Mouse (Mus musculus): ENCODE measurements around the gene Rdm1. TPM values are rescaled to one million over a fixed set of nuclear protein-coding genes. Genes with fewer than 3 reads are reported as not detected.

The Rdm1 gene
- polyA plus RNA-seq, 1 experiment from 2014 or later, result 53.1 TPM

GRCm38 (mm10) chr11:101671255-101671654 is 44.3 kb downstream of the Rdm1 start:
- ATAC-seq (replicated peaks; ENCODE audit: extremely low read depth, insufficient read depth, low FRiP score), result no peak
- Histone ChIP-seq H3K27me3 (ENCODE audit: control insufficient read depth, insufficient read depth, low read length) (no peaks in the 10 kb centered on the region), H3K4me3 (ENCODE audit: low read length) (no peak overlapping the region), H3K4me2 (ENCODE audit: low read depth, low read length) (no peak overlapping the region), H3K9ac (ENCODE audit: low read length) (no peak overlapping the region), H3K27ac (ENCODE audit: low read length) (no peak overlapping the region), H3K9me3 (replicated peaks; ENCODE audit: control insufficient read depth, low read length) (no peaks in the 10 kb centered on the region), H3K36me3 (ENCODE audit: control insufficient read depth, insufficient read depth) (no peaks in the 10 kb centered on the region), H3K4me1 (ENCODE audit: control insufficient read depth, insufficient read depth, low read length) (peaks cover 29% of the 10 kb centered on the region)
- 66% methylated on average over 4 of the region's 4 CpGs for WGBS

DNA sequence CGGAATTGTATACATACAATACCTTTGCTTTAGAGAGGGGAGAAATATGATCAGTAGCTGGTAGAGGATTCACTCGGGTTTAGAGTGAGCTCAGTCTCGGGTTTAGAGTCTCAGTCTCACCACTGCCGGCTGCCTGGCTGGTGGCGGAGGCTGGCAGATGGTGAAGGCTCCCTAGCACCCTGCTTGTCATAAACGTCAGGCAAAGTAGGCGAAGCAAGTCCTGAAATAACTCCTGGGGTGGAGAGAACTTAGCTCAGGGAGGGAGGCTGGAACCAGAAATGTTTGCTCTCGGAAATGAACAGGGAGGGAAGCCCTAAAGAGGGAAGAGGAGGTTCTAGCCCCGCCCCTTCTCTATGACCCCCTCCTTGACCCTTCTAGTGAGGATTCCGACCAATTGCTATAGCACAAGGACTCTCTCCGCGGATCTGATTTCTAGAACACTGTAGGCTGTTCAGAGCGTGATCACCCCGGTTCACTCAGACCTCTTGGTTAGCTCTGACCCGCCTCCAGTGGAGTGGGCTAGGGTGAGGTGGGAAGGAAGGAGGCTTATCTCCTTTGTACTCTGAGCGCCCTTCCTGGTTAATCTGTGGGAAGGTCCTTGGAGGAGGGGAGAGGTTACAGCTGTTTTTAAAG is 46.1 kb downstream of the Rdm1 start:
- peaks cover 20% of the 10 kb centered on the region for H3K4me1 ChIP-seq (ENCODE audit: control insufficient read depth, insufficient read depth, low read length)
- 14% methylated on average over 16 of the region's 16 CpGs for WGBS
- peak; percentile 71 for ATAC-seq (replicated peaks; ENCODE audit: extremely low read depth, insufficient read depth, low FRiP score)
- peak overlapping the region; percentile 47; the same call in 1 of the 2 replicates for H3K9ac ChIP-seq (ENCODE audit: low read length)
- H3K36me3 ChIP-seq (ENCODE audit: control insufficient read depth, insufficient read depth), result no peaks in the 10 kb centered on the region
- H3K27me3 ChIP-seq (ENCODE audit: control insufficient read depth, insufficient read depth, low read length), result no peaks in the 10 kb centered on the region
- H3K4me3 ChIP-seq (ENCODE audit: low read length), result 0 out of 2 replicates have a peak overlapping the region, but pooled peaks have one; percentile 10
- H3K9me3 ChIP-seq (replicated peaks; ENCODE audit: control insufficient read depth, low read length), result no peaks in the 10 kb centered on the region
- peak overlapping the region; percentile 36 for H3K4me2 ChIP-seq (ENCODE audit: low read depth, low read length)
- H3K27ac ChIP-seq (ENCODE audit: low read length), result peak overlapping the region; percentile 72

DNA sequence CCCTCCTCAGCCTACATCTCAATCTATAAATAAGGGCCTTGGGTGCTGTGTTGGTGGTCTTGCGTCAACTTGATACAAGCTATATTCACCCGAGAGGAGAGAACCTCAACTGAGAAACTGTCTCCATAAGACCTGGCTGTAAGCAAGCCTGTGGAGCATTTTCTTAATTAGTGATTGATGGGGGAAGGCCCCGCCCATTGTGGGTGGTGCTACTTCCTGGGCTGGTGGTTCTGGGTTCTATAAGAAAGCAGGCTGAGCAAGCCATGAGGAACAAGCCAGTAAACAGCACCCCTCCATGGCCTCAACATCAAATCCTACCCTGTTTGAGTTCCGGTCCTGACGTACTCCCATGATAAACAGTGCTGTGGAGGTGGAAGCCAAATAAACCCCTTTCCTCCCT is 47.1 kb downstream of the Rdm1 start:
- WGBS, result 90% methylated on average over 5 of the region's 5 CpGs
- no peak overlapping the region for H3K27ac ChIP-seq (ENCODE audit: low read length)
- H3K27me3 ChIP-seq (ENCODE audit: control insufficient read depth, insufficient read depth, low read length), result no peaks in the 10 kb centered on the region

GRCm38 (mm10) chr11:101675349-101675748 is 48.4 kb downstream of the Rdm1 start:
- Histone ChIP-seq H3K27me3 (ENCODE audit: control insufficient read depth, insufficient read depth, low read length) (no peaks in the 10 kb centered on the region), H3K4me3 (ENCODE audit: low read length) (no peak overlapping the region), H3K9me3 (replicated peaks; ENCODE audit: control insufficient read depth, low read length) (no peaks in the 10 kb centered on the region), H3K9ac (ENCODE audit: low read length) (no peak overlapping the region), H3K4me1 (ENCODE audit: control insufficient read depth, insufficient read depth, low read length) (peaks cover 7% of the 10 kb centered on the region), H3K36me3 (ENCODE audit: control insufficient read depth, insufficient read depth) (no peaks in the 10 kb centered on the region), H3K27ac (ENCODE audit: low read length) (no peak overlapping the region), H3K4me2 (ENCODE audit: low read depth, low read length) (no peak overlapping the region)
- ATAC-seq (replicated peaks; ENCODE audit: extremely low read depth, insufficient read depth, low FRiP score), result no peak
- WGBS, result 80% methylated on average over 4 of the region's 4 CpGs

More for the DNA sequence above, 47.1 kb downstream of the Rdm1 start:
- H3K4me1 ChIP-seq (ENCODE audit: control insufficient read depth, insufficient read depth, low read length), result peaks cover 10% of the 10 kb centered on the region
- H3K9ac ChIP-seq (ENCODE audit: low read length), result no peak overlapping the region
- no peak overlapping the region for H3K4me2 ChIP-seq (ENCODE audit: low read depth, low read length)
- no peak for ATAC-seq (replicated peaks; ENCODE audit: extremely low read depth, insufficient read depth, low FRiP score)
- H3K36me3 ChIP-seq (ENCODE audit: control insufficient read depth, insufficient read depth), result no peaks in the 10 kb centered on the region
- no peak overlapping the region for H3K4me3 ChIP-seq (ENCODE audit: low read length)
- no peaks in the 10 kb centered on the region for H3K9me3 ChIP-seq (replicated peaks; ENCODE audit: control insufficient read depth, low read length)

GRCm38 (mm10) chr11:101677655-101678054 is 50.7 kb downstream of the Rdm1 start:
- H3K4me1 ChIP-seq (ENCODE audit: control insufficient read depth, insufficient read depth, low read length), result peaks cover 13% of the 10 kb centered on the region
- no peak overlapping the region for H3K27ac ChIP-seq (ENCODE audit: low read length)
- H3K36me3 ChIP-seq (ENCODE audit: control insufficient read depth, insufficient read depth), result no peaks in the 10 kb centered on the region
- H3K4me2 ChIP-seq (ENCODE audit: low read depth, low read length), result no peak overlapping the region
- 68% methylated on average over 12 of the region's 12 CpGs for WGBS
- H3K27me3 ChIP-seq (ENCODE audit: control insufficient read depth, insufficient read depth, low read length), result no peaks in the 10 kb centered on the region
- ATAC-seq (replicated peaks; ENCODE audit: extremely low read depth, insufficient read depth, low FRiP score), result no peak
- H3K9me3 ChIP-seq (replicated peaks; ENCODE audit: control insufficient read depth, low read length), result no peaks in the 10 kb centered on the region
- no peak overlapping the region; the same call in 1 of the 2 replicates for H3K9ac ChIP-seq (ENCODE audit: low read length)
- H3K4me3 ChIP-seq (ENCODE audit: low read length), result no peak overlapping the region

DNA sequence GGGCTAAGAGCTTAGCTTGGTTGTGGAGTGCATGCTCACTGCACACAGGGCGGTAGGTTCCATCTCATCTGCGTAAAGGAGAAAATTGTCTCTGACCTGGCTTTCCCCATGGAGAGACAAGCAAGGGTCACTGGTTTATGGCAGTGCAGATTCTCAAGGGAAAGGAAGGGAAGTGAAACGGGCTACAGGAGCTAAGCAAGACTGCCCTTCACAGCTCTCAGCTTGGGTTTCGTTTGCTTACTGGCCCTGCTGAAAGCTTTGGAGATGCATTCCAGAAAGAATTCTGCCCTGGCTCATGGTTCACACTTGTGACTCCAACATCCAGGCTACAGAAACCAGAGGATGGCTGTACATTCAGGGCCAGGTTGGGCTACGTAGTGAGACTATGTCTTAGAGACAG is 51.8 kb downstream of the Rdm1 start:
- Histone ChIP-seq H3K4me3 (ENCODE audit: low read length) (no peak overlapping the region), H3K36me3 (ENCODE audit: control insufficient read depth, insufficient read depth) (no peaks in the 10 kb centered on the region), H3K27ac (ENCODE audit: low read length) (no peak overlapping the region), H3K9ac (ENCODE audit: low read length) (no peak overlapping the region), H3K4me2 (ENCODE audit: low read depth, low read length) (no peak overlapping the region), H3K9me3 (replicated peaks; ENCODE audit: control insufficient read depth, low read length) (no peaks in the 10 kb centered on the region), H3K27me3 (ENCODE audit: control insufficient read depth, insufficient read depth, low read length) (no peaks in the 10 kb centered on the region), H3K4me1 (ENCODE audit: control insufficient read depth, insufficient read depth, low read length) (peaks cover 6% of the 10 kb centered on the region)
- 69% methylated on average over 5 of the region's 5 CpGs for WGBS
- no peak for ATAC-seq (replicated peaks; ENCODE audit: extremely low read depth, insufficient read depth, low FRiP score)

- WGBS, result 54% methylated on average over 6 of the region's 7 CpGs
- Histone ChIP-seq H3K4me2 (ENCODE audit: low read depth, low read length) (no peak overlapping the region), H3K9me3 (replicated peaks; ENCODE audit: control insufficient read depth, low read length) (no peaks in the 10 kb centered on the region), H3K4me3 (ENCODE audit: low read length) (no peak overlapping the region), H3K36me3 (ENCODE audit: control insufficient read depth, insufficient read depth) (no peaks in the 10 kb centered on the region), H3K4me1 (ENCODE audit: control insufficient read depth, insufficient read depth, low read length) (peaks cover 6% of the 10 kb centered on the region), H3K9ac (ENCODE audit: low read length) (no peak overlapping the region), H3K27me3 (ENCODE audit: control insufficient read depth, insufficient read depth, low read length) (no peaks in the 10 kb centered on the region), H3K27ac (ENCODE audit: low read length) (peak overlapping the region; percentile 29; the same call in 1 of the 2 replicates)
- ATAC-seq (replicated peaks; ENCODE audit: extremely low read depth, insufficient read depth, low FRiP score), result no peak
These were observed 52.9 kb downstream of the Rdm1 start for GRCm38 (mm10) chr11:101679907-101680306.

- ATAC-seq (replicated peaks; ENCODE audit: extremely low read depth, insufficient read depth, low FRiP score), result no peak
- Histone ChIP-seq H3K4me2 (ENCODE audit: low read depth, low read length) (no peak overlapping the region), H3K27me3 (ENCODE audit: control insufficient read depth, insufficient read depth, low read length) (no peaks in the 10 kb centered on the region), H3K4me1 (ENCODE audit: control insufficient read depth, insufficient read depth, low read length) (peaks cover 6% of the 10 kb centered on the region), H3K4me3 (ENCODE audit: low read length) (no peak overlapping the region), H3K9me3 (replicated peaks; ENCODE audit: control insufficient read depth, low read length) (no peaks in the 10 kb centered on the region), H3K27ac (ENCODE audit: low read length) (peak overlapping the region; percentile 1; the same call in 1 of the 2 replicates), H3K36me3 (ENCODE audit: control insufficient read depth, insufficient read depth) (no peaks in the 10 kb centered on the region), H3K9ac (ENCODE audit: low read length) (no peak overlapping the region)
- 49% methylated on average over 3 of the region's 3 CpGs for WGBS
These were observed 53.8 kb downstream of the Rdm1 start for GRCm38 (mm10) chr11:101680634-101681325.

DNA sequence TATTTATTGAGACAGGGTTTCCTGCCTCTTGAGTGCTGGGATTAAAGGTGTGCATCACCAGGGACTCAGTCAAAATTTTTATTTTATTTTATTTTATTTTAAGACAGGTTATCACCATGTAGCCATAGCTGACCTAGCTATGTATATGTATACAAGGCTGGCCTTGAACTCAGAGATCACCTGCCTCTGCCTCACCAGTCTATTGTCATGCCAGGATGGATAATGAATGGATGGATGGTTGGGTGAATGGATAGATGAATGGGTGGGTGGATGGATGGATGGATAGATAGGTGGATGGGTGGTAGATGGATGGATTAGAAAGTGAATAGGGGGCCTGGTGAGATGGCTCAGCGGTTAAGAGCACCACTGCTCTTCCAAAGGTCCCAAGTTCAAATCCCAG is 55.0 kb downstream of the Rdm1 start:
- no peaks in the 10 kb centered on the region for H3K36me3 ChIP-seq (ENCODE audit: control insufficient read depth, insufficient read depth)
- H3K9ac ChIP-seq (ENCODE audit: low read length), result no peak overlapping the region
- no peak for ATAC-seq (replicated peaks; ENCODE audit: extremely low read depth, insufficient read depth, low FRiP score)
- 81% methylated on average over 1 of the region's 1 CpGs for WGBS
- H3K4me2 ChIP-seq (ENCODE audit: low read depth, low read length), result no peak overlapping the region
- H3K4me1 ChIP-seq (ENCODE audit: control insufficient read depth, insufficient read depth, low read length), result peaks cover 6% of the 10 kb centered on the region
- H3K27me3 ChIP-seq (ENCODE audit: control insufficient read depth, insufficient read depth, low read length), result no peaks in the 10 kb centered on the region
- no peak overlapping the region for H3K4me3 ChIP-seq (ENCODE audit: low read length)
- no peak overlapping the region for H3K27ac ChIP-seq (ENCODE audit: low read length)
- H3K9me3 ChIP-seq (replicated peaks; ENCODE audit: control insufficient read depth, low read length), result no peaks in the 10 kb centered on the region

Measured in heart, embryonic 16.5 days (tissue).